Mouse (Mus musculus) heart, embryonic 16.5 days (tissue): ENCODE results near the gene Kcnk2. TPM values are rescaled to one million over a fixed set of nuclear protein-coding genes. Genes with fewer than 3 reads are reported as not detected.

Experiments
- ATAC-seq: fragments of 200-750 bp; cut with Nextera tagmentation; replicated peaks from 2 replicates; pipeline ENCODE4 v1.8.0; 2017; ENCODE audit warnings: moderate number of reproducible peaks; ENCODE audit not compliant: insufficient read depth, low FRiP score; ENCODE audit errors: extremely low read depth
- H3K27ac ChIP-seq: fragments of 300-500 bp; sonication (generic); 2 replicates; pipeline ENCODE4 v1.5.1; 2014; ENCODE audit warnings: mild to moderate bottlenecking, low read length, control low read depth, moderate library complexity
- H3K27me3 ChIP-seq: fragments of 300-500 bp; sonication (generic); 2 replicates; pipeline ENCODE4 v1.6.1; 2014; ENCODE audit warnings: low read length, mixed read lengths; ENCODE audit not compliant: control insufficient read depth, insufficient read depth
- H3K36me3 ChIP-seq: fragments of 300-500 bp; sonication (generic); 2 replicates; pipeline ENCODE4 v1.6.1; 2014; ENCODE audit not compliant: control insufficient read depth, insufficient read depth
- H3K4me1 ChIP-seq: fragments of 300-500 bp; sonication (generic); 2 replicates; pipeline ENCODE4 v1.6.1; 2014; ENCODE audit warnings: low read length, mixed read lengths; ENCODE audit not compliant: control insufficient read depth, insufficient read depth
- H3K4me2 ChIP-seq: fragments of 300-500 bp; sonication (generic); 2 replicates; pipeline ENCODE4 v1.6.1; 2014; ENCODE audit warnings: low read depth, mild to moderate bottlenecking, control low read depth, low read length
- H3K4me3 ChIP-seq: fragments of 300-500 bp; sonication (generic); 2 replicates; pipeline ENCODE4 v1.5.1; 2014; ENCODE audit warnings: mild to moderate bottlenecking, control low read depth, low read length
- H3K9ac ChIP-seq: fragments of 300-500 bp; sonication (generic); 2 replicates; pipeline ENCODE4 v1.6.1; 2014; ENCODE audit warnings: low read length, control low read depth
- H3K9me3 ChIP-seq: fragments of 300-500 bp; sonication (generic); replicated peaks from 2 replicates; pipeline ENCODE4 v1.6.1; 2016; ENCODE audit warnings: low read length; ENCODE audit not compliant: control insufficient read depth
- WGBS: fragments of 180-500 bp; shearing (Covaris S2); extraction: QIAGEN DNeasy Blood & Tissue Kit; methylation state at CpG from one replicate; pipeline ENCODE4 v1.1.7; 2014; 5-methylcytosine and 5-hydroxymethylcytosine counted together
- polyA plus RNA-seq: library from polyadenylated mRNA; unstranded; fragments of >200 nt; fragmentation: Nextera tagmentation; extraction: Ambion mirVana; gene quantifications from 2 replicates; pipeline ENCODE4 v1.2.1, GENCODE M21; 2015

Gene Kcnk2
- polyA plus RNA-seq, 1 experiment from 2014 or later: 1.4 TPM

GRCm38 (mm10) chr1:189409906-189410305 lies 7.8 kb upstream of the Kcnk2 start:
- 88% methylated on average over 6 of the region's 6 CpGs for WGBS
- Histone ChIP-seq H3K4me1 (peaks cover 3% of the 10 kb centered on the region), H3K27me3 (no peaks in the 10 kb centered on the region), H3K27ac (no peak overlapping the region), H3K9me3 (no peaks in the 10 kb centered on the region), H3K4me3 (no peak overlapping the region), H3K36me3 (no peaks in the 10 kb centered on the region), H3K4me2 (no peak overlapping the region), H3K9ac (no peak overlapping the region)
- no peak for ATAC-seq

GRCm38 (mm10) chr1:189405221-189405620 lies 3.1 kb upstream of the Kcnk2 start:
- Histone ChIP-seq H3K9me3 (no peaks in the 10 kb centered on the region), H3K27ac (no peak overlapping the region), H3K4me3 (no peak overlapping the region), H3K4me1 (peaks cover 3% of the 10 kb centered on the region), H3K9ac (no peak overlapping the region), H3K4me2 (no peak overlapping the region), H3K27me3 (no peaks in the 10 kb centered on the region; the same call in 1 of the 2 replicates), H3K36me3 (no peaks in the 10 kb centered on the region)
- 45% methylated on average over 10 of the region's 10 CpGs for WGBS
- no peak for ATAC-seq

- Histone ChIP-seq H3K27me3 (no peaks in the 10 kb centered on the region; the same call in 1 of the 2 replicates), H3K9ac (no peak overlapping the region), H3K4me3 (no peak overlapping the region), H3K4me1 (peaks cover 3% of the 10 kb centered on the region), H3K9me3 (no peaks in the 10 kb centered on the region), H3K4me2 (no peak overlapping the region), H3K27ac (no peak overlapping the region), H3K36me3 (no peaks in the 10 kb centered on the region)
- no peak for ATAC-seq
- 72% methylated on average over 6 of the region's 6 CpGs for WGBS
These were observed 1.5 kb upstream of the Kcnk2 start for GRCm38 (mm10) chr1:189403546-189403945.

DNA sequence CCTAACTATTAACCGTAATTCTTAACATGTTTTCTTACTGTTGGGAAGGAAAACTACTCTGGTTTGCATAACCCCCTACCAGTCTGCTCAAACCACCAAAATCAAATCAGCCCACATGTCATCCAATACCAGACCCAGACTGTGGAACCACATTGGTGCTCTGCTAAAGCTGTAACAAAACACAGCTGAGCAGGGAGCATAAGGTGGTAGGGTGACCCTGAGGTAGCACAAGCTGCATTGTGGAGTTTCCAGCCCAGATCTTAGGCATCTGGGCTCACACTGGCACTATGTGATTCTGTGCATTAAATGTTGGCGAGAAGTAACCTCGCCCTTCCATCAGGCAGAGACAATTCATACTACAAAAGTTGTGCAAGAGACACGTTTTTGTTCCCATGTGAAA lies 1.1 kb upstream of the Kcnk2 start:
- 71% methylated on average over 4 of the region's 4 CpGs for WGBS

DNA sequence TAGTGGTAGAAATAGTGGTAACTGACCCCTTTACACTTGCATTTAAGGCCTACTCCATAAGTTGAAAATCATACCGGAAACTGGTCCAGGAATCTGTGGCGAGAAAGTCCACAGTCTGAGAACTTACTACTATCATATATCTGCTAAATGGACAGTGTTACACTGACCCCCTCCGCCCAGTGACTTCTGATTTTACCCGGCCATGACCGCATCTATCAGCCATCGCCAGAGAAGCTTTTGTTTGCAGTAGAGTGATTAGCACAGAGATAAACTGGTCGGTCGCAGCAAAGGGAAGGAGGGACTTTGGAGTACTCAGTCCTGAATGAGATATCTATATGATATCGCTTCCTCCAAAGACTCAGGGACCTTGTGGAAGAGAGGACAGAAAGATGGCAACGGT lies 15.2 kb downstream of the Kcnk2 start:
- no peak overlapping the region for H3K27ac ChIP-seq
- 71% methylated on average over 10 of the region's 10 CpGs for WGBS
- no peak overlapping the region for H3K4me2 ChIP-seq
- ATAC-seq: no peak
- H3K9me3 ChIP-seq: no peaks in the 10 kb centered on the region
- H3K4me1 ChIP-seq: no peaks in the 10 kb centered on the region
- H3K9ac ChIP-seq: no peak overlapping the region
- H3K36me3 ChIP-seq: no peaks in the 10 kb centered on the region
- H3K27me3 ChIP-seq: no peaks in the 10 kb centered on the region
- no peak overlapping the region for H3K4me3 ChIP-seq

More for the DNA sequence above, 1.1 kb upstream of the Kcnk2 start:
- ATAC-seq: no peak
- Histone ChIP-seq H3K9ac (no peak overlapping the region), H3K4me3 (no peak overlapping the region), H3K4me2 (no peak overlapping the region), H3K36me3 (no peaks in the 10 kb centered on the region), H3K9me3 (no peaks in the 10 kb centered on the region), H3K27me3 (no peaks in the 10 kb centered on the region; the same call in 1 of the 2 replicates), H3K27ac (no peak overlapping the region), H3K4me1 (peaks cover 3% of the 10 kb centered on the region)

DNA sequence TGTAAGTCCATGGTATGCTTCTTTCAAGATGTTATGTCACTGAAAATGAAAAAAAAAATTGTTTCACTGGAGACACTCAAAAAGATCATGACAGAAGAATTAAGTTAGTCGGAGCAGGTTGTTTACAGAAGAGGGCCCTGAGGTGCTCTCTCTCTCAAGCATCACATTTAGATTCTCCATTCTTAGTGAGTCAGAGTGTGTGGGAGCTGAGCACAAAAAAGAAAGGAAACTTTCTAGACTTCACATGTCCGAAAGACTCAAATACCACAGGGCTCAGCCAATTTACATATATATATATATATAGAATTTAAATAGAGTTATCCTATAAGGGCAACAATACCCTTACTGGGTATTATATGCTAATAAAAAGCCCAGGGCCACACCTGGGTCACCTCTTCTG lies 15.9 kb downstream of the Kcnk2 start:
- Histone ChIP-seq H3K4me3 (no peak overlapping the region), H3K27me3 (no peaks in the 10 kb centered on the region), H3K9me3 (no peaks in the 10 kb centered on the region), H3K36me3 (no peaks in the 10 kb centered on the region), H3K27ac (no peak overlapping the region), H3K4me1 (no peaks in the 10 kb centered on the region), H3K4me2 (no peak overlapping the region), H3K9ac (no peak overlapping the region)
- no peak for ATAC-seq
- WGBS: 74% methylated on average over 2 of the region's 2 CpGs

DNA sequence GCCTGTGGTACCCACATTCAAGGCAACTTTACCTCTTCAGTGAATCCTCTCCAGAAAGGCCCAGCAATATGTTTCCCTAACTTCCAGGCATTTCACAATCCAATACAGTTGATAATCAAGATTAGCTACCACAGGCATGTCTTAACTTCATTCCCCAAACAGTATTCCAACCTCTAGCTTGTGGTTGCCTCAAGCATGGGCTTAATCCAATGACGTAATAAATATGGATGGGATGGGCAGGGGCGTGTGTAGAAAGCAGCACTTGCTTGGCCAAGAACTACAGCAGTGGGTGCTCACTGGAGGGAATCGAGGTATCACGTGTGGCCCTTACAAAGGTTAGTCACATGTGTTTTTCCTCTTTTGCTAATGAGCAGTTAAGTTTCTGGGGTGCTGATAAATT lies 34.4 kb downstream of the Kcnk2 start:
- ATAC-seq: no peak
- H3K4me3 ChIP-seq: no peak overlapping the region
- no peaks in the 10 kb centered on the region for H3K4me1 ChIP-seq
- no peak overlapping the region for H3K9ac ChIP-seq
- no peaks in the 10 kb centered on the region for H3K9me3 ChIP-seq
- no peak overlapping the region for H3K27ac ChIP-seq
- WGBS: 87% methylated on average over 4 of the region's 4 CpGs
- no peak overlapping the region for H3K4me2 ChIP-seq
- H3K36me3 ChIP-seq: no peaks in the 10 kb centered on the region
- H3K27me3 ChIP-seq: no peaks in the 10 kb centered on the region

DNA sequence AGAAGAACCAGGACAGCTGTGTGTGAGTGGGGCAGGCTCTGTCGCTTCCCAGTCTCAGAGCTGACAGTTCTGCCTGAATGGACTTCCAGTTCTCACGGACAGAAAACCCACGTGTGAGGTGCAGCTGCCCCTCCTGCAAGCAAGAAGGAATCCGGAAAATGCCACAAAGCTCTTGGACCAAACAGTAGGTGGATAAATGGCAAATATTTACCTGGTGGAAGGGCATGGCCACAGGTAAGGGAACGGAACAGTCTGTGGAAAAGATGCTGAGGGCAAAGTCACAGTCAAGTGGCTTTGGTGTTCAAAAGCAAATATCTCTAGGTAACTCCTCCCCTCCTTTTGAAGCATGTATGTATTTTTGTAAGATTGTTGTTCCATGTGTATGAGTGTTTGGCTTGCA lies 37.9 kb downstream of the Kcnk2 start:
- ATAC-seq: no peak
- Histone ChIP-seq H3K4me1 (no peaks in the 10 kb centered on the region), H3K27ac (no peak overlapping the region), H3K4me2 (no peak overlapping the region), H3K36me3 (no peaks in the 10 kb centered on the region), H3K9ac (no peak overlapping the region), H3K9me3 (no peaks in the 10 kb centered on the region), H3K27me3 (no peaks in the 10 kb centered on the region), H3K4me3 (no peak overlapping the region)
- 70% methylated on average over 5 of the region's 5 CpGs for WGBS

DNA sequence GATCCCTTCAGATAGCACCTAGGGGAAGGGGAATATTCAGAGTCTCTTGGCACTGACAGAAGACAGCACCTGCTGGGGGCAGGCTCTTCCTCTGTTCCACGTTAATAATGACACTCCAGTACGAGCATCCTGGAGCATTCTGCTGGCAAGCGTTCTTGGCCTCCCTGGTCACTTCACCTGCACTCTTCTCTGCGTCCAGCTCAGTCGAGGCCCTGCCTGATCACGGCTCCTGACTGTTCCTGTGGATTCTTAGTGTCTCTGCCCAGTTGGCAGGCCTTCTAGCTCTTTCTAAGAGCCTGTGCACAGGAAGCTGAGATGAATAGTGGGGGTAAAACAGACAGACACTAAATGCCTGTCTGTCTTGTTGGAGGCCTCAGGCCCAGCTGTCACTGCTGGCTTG lies 39.5 kb downstream of the Kcnk2 start:
- no peak for ATAC-seq
- WGBS: 53% methylated on average over 6 of the region's 6 CpGs
- H3K27ac ChIP-seq: no peak overlapping the region
- no peaks in the 10 kb centered on the region for H3K4me1 ChIP-seq
- no peaks in the 10 kb centered on the region for H3K36me3 ChIP-seq
- no peaks in the 10 kb centered on the region for H3K9me3 ChIP-seq
- no peak overlapping the region for H3K9ac ChIP-seq
- no peaks in the 10 kb centered on the region for H3K27me3 ChIP-seq
- no peak overlapping the region for H3K4me3 ChIP-seq
- no peak overlapping the region for H3K4me2 ChIP-seq

GRCm38 (mm10) chr1:189359699-189360098 lies 42.4 kb downstream of the Kcnk2 start:
- Histone ChIP-seq H3K9me3 (no peaks in the 10 kb centered on the region), H3K36me3 (no peaks in the 10 kb centered on the region), H3K9ac (no peak overlapping the region), H3K4me2 (no peak overlapping the region), H3K4me1 (no peaks in the 10 kb centered on the region), H3K27ac (no peak overlapping the region), H3K4me3 (no peak overlapping the region), H3K27me3 (no peaks in the 10 kb centered on the region)
- ATAC-seq: no peak
- WGBS: 76% methylated on average over 4 of the region's 4 CpGs
